Mouse (Mus musculus) kidney, adult 2 months (tissue): ENCODE results near the gene Gm3739. TPM values are rescaled to one million over a fixed set of nuclear protein-coding genes. Genes with fewer than 3 reads are reported as not detected.
"Not testable (repeated sequence)": the region's sequence is repeated elsewhere in the genome, so short reads cannot be mapped to it uniquely, and the experiment has no call there.

Experiments
- DNase-seq: peaks from one replicate; pipeline ENCODE4 v3.0.0; 2021
- H3K27ac ChIP-seq: fragments of 200-500 bp; 2 replicates; pipeline ENCODE4 v1.5.1; 2012; ENCODE audit warnings: low read depth, low read length, control low read depth, inconsistent platforms; ENCODE audit not compliant: insufficient read depth
- H3K27me3 ChIP-seq: fragments of 200-500 bp; replicated peaks from 2 replicates; pipeline ENCODE4 v1.6.1; 2012; ENCODE audit warnings: mild to moderate bottlenecking, moderate library complexity, low read length, inconsistent platforms; ENCODE audit not compliant: control insufficient read depth, insufficient read depth
- H3K36me3 ChIP-seq: fragments of 200-500 bp; 2 replicates; pipeline ENCODE4 v1.6.1; 2012; ENCODE audit warnings: mild to moderate bottlenecking, moderate library complexity, low read length, inconsistent platforms; ENCODE audit not compliant: control insufficient read depth, insufficient read depth
- H3K4me1 ChIP-seq: fragments of 200-500 bp; 2 replicates; pipeline ENCODE4 v1.6.1; 2011; ENCODE audit warnings: low read length; ENCODE audit not compliant: control insufficient read depth, insufficient read depth
- H3K4me3 ChIP-seq: fragments of 200-500 bp; 2 replicates; pipeline ENCODE4 v1.5.1; 2011; ENCODE audit warnings: mild to moderate bottlenecking, low read depth, low read length, control low read depth; ENCODE audit not compliant: insufficient read depth
- WGBS: fragments of 180-500 bp; shearing (Covaris S2); methylation state at CpG from one replicate; pipeline ENCODE4 v1.1.7; 2018; 5-methylcytosine and 5-hydroxymethylcytosine counted together
- polyA plus RNA-seq: library from polyadenylated mRNA; depleted of rRNA; stranded (reverse); fragments of >200 nt; gene quantifications from 2 replicates; pipeline ENCODE4 v1.2.3, GENCODE M21; 2012; rRNA removed

Gm3739 gene
- not detected in 2 replicates for polyA plus RNA-seq

- H3K36me3 ChIP-seq, H3K27me3 ChIP-seq, H3K4me3 ChIP-seq, H3K27ac ChIP-seq, H3K4me1 ChIP-seq, DNase-seq: not testable (repeated sequence)
- 2% methylated on average over 19 of the region's 35 CpGs for WGBS
Observed at GRCm38 (mm10) chr14:7314661-7315060, at the start of gene Gm3739. Gene Gm3739, minus strand, starts transcription at chr14:7315049.

- no CpG with 5 or more reads among the region's 1 CpGs for WGBS
- DNase-seq, result not testable (repeated sequence)
Observed at GRCm38 (mm10) chr14:7332295-7332694, 17.4 kb upstream of the Gm3739 start, which contains the start of gene Gm5797. Gene Gm5797, minus strand, starts transcription at chr14:7332395.

GRCm38 (mm10) chr14:7315093-7315492 is 244 bp upstream of the Gm3739 start:
- under 1% methylated on average over 15 of the region's 19 CpGs for WGBS
- DNase-seq, H3K27ac ChIP-seq, H3K36me3 ChIP-seq, H3K4me1 ChIP-seq, H3K27me3 ChIP-seq, H3K4me3 ChIP-seq: not testable (repeated sequence)

More at GRCm38 (mm10) chr14:7332295-7332694, 17.4 kb upstream of the Gm3739 start, which contains the start of gene Gm5797:
- not testable (repeated sequence) for H3K36me3 ChIP-seq, H3K27ac ChIP-seq, H3K4me3 ChIP-seq, H3K4me1 ChIP-seq, H3K27me3 ChIP-seq

GRCm38 (mm10) chr14:7264614-7265013 is 50.2 kb downstream of the Gm3739 start, which contains the start of gene Gm3727:
Gene Gm3727, minus strand, starts transcription at chr14:7264714.
- not testable (repeated sequence) for H3K36me3 ChIP-seq, H3K27me3 ChIP-seq, H3K4me1 ChIP-seq, DNase-seq, H3K27ac ChIP-seq, H3K4me3 ChIP-seq
- 73% methylated on average over 3 of the region's 3 CpGs for WGBS

Other genes with a start within 250 kb of the Gm3739 start
- not detected in 2 replicates for gene Gm3696, start 214.4 kb downstream of the Gm3739 start, polyA plus RNA-seq
- gene Gm6676, start 189.6 kb downstream of the Gm3739 start, polyA plus RNA-seq, result not detected in 2 replicates
- gene Gm3512, start 140.5 kb downstream of the Gm3739 start, polyA plus RNA-seq, result 0.14 TPM in 1 of 2 replicates, not detected in the other
- not detected in 2 replicates for gene Gm16434, start 120.5 kb downstream of the Gm3739 start, polyA plus RNA-seq
- not detected in 2 replicates for gene Gm3727, start 50.3 kb downstream of the Gm3739 start, polyA plus RNA-seq
- gene Gm5797, start 17.3 kb upstream of the Gm3739 start, polyA plus RNA-seq, result not detected in 2 replicates
- not detected in 2 replicates for gene Gm8374, start 50.1 kb upstream of the Gm3739 start, polyA plus RNA-seq
- not detected in 2 replicates for gene Gm3755, start 135.9 kb upstream of the Gm3739 start, polyA plus RNA-seq
- not detected in 2 replicates for gene Gm3752, start 168.7 kb upstream of the Gm3739 start, polyA plus RNA-seq